Mouse (Mus musculus): Measurements from ENCODE around the gene Hcrtr1. TPM values are rescaled to one million over a fixed set of nuclear protein-coding genes. Genes with fewer than 3 reads are reported as not detected.

The Hcrtr1 gene
- total RNA-seq, 4 experiments from 2014 or later = 1.4 to 2.0 (median 1.9) TPM

DNA sequence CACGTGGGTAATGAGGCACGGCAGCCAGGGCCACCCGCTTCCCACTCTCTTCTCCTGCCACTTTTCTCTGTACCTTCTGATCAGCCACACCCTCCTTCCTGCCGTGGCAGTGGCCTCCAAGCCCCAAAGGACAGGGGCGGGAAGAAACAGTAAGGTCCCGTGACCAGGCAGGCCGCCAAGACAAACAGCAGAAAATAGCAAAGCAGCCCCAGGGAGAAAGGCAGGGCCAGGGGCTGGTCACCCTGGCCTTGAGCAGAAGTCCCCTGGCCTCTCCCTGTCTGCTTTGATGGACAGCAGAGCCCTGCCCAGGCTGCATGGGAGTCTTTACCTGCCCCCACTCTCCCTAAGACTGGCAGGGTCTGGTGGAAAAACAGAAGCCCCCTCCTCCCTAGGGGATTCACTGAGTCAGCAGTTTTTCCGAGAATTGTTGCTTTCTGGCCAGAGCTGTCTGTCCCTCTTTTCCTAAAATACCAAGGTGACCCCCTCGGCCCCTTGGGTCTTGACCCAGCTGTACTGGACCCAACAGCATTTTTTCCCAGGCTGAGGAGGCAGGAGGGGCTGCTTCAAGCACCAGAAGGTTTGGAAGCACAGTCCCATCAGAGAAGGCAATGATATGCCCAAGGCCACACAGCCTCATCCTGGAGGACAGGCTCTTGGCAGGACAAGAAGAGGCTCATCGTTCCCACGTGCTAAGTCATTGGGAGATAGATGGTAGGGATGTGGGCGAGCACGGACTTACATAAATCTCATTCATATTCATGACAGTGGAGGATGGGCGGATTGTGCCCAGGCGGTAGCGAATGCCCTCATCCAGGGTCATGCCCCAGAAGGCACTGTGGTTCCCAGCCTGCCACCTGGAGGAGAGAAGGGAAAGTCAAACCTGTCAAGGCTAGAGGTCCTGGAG lies 29.4 kb upstream of the Hcrtr1 start:
- no peak for DNase-seq (ENCODE audit: low spot score in 2 of 2)

DNA sequence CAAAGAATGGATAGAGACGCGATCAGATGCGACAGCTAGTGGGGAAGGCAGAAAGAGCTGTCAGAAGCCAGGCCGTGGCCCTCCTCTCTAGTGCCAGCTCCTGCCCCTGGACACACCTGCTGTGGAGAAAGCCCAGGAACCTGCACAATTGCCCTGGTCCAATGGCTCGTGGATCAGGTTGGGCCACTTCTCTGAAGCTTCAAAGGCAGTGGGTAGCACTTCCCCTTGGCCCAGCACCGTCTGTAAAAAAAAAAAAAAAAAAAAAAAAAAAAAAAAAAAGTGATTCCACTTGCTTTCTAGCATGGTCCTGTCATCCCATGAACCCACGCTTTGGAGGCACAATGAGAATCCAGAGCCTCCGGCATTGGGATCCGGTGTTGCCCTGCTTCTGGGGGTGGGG lies 28.7 kb upstream of the Hcrtr1 start:
- DNase-seq (ENCODE audit: low spot score in 2 of 2) = no peak

DNA sequence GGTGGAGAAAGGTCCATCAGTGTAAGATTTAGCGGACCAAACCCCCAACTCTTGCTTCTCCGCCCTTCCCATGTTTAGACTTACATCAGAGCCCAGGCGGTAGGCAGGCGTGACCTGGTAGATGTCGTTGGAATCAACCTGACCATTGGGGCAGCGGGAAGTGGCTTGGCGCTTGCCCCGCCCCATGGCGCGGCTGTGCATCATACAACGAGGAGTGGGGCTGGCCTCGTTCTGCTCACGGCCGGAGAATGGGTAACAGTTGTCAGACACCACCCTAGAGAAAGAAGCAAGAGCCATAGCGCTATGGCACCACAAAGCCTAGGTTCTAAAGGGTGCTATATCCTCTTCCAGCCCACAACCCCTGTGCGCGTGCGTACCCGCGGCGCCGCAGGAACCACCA lies 28.2 kb upstream of the Hcrtr1 start:
- no peak for DNase-seq (ENCODE audit: low spot score in 2 of 2)

DNA sequence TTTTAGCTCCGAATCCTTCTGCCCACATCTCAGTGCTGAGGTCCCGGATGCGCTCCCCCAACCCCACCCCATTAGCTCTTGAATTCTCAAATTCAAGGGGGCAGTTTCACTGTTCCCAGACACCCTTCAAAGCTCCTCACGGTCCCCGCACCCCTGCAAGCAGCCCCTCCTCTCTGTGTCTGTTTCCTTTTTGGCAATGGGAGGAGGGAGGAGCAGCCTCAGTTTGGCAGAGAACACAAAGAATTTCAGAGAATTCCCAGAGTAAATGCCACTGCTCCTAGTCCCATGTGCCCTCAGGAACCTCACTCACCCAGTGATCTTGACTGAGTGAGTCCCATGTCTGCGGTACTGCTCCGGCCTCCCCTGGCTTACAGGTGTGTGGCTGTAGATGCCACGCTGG lies 27.4 kb upstream of the Hcrtr1 start:
- DNase-seq (ENCODE audit: low spot score in 2 of 2) = no peak

DNA sequence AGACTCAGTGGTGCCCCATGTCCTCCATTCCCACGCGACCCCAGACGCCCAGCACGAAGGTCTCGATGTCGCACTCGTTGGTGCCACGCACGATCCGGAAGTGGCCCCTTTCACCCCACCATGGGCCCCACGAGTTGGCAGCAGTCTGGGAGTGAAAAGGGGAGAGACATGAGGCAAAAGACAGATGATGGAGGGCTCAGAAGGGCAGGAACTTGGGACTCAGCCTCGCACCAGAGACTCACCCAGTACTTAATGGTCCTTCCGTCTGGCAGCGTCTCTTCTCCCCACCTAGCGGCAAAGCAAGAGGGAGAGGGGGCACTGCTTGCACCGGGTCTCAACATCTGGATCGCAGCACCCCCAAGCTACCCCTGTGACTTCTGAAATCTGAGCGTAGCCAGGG lies 26.9 kb upstream of the Hcrtr1 start:
- no peak for DNase-seq (ENCODE audit: low spot score in 2 of 2)

DNA sequence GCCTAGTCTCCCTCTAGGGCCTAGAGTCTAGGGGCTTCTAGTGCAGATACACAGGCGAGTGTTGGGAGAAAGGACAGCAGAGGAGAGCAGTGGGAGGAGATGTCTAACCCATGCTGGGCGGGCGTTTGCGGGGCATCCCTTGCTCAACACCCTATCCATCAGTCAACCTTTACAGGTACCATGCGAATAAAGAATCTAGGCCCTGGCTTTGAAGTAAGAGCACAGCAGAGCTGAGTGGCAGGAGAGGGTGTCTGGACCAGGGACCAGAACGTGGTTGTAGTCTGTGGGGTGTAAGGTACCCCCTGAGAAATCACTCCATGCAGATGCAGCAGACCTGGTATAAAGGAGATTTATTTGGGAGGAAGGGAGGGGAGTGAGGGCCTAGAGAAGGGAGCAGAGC lies 25.0 kb upstream of the Hcrtr1 start:
- no peak for DNase-seq (ENCODE audit: low spot score in 2 of 2)

DNA sequence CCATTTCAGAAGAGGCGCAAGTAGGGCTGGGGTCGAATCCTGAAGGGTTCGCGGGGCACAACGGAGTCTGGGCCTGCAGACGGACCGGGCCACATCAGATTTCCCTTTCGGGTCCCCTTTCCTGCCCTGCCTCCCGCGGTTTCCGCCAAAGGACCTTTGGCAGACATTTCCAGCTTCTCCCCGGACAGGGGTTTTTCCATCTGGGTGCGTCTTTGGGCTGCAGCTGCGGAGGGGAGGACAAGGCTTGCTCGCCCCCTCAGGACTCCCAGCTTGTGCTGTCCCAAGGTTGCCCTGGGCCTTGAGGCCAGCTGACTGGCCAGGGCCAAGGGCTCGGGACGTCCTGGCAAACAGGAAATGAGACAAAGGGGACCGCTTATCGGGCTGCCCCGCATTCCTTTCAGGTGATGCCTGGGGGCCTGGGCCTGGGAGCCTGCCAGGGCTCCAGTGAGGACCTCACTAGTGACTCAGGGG lies 24.3 kb upstream of the Hcrtr1 start:
- no peak for DNase-seq (ENCODE audit: low spot score in 2 of 2)

DNA sequence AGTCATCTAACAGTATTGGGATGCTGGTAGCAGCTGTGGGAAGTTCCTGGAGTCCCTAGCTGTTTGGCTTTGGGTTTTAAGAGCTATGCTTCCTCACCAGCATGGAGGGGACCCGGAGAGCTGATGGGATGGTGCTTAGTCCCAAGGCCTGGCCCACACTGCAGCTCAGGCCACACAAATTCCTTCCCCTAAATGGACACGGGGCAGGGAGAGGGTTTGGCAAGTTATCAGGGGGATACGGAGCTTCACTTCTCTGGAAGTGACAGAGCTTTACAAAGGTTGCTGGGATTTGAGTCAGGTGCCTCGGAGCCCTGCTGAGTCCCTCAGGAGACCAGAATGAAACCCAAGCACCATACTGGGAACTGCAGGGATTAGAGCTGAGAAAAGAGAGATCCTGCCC lies 22.2 kb upstream of the Hcrtr1 start:
- DNase-seq (ENCODE audit: low spot score in 2 of 2) = no peak

DNA sequence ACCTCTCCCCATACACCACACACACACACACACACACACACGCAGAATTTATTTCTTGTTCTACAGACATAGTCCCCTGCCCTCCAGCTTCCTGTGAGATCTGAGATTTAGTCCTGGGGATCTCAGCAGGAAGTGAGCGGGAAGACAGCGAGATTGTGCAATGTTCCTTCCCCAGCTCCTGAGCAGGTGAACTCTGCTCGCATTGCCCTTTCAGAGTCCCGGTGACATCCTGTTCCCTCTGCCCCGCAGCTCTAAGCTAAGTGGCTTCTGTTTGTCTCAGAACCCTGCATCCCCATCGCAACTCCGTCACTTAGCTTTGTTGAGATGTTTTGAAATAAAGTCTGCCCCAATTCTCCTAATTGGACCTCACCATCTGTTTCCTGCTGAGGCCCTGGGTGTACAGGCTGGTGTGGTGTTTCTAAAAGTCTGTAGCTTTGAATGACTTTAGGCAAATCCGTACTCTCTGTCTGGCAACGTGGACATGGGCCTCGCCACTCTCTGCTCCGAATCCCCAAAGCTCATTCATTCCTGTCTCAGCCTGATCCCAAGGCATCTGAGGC lies 17.7 kb upstream of the Hcrtr1 start:
- DNase-seq (ENCODE audit: low spot score in 2 of 2) = no peak

DNA sequence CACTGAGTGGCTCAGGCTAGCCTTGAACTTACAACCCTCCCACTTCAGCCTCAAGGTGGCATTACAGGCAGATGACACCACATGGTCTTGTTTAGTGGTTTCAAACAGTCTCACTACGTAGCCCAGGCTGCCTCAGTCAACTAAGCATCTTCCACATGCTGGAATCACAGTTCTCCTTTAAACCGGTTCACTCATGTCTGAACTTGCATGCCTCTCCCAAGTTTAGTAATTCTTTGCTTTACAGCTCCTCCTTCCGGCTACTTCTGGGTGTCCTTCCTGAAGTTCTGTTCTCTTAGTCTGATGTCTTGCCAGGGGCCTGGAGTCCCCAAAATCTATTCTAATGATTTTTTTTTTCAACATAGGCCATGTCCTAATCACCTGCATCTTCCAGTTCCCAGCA lies 15.1 kb upstream of the Hcrtr1 start:
- no peak for DNase-seq (ENCODE audit: low spot score in 2 of 2)

DNA sequence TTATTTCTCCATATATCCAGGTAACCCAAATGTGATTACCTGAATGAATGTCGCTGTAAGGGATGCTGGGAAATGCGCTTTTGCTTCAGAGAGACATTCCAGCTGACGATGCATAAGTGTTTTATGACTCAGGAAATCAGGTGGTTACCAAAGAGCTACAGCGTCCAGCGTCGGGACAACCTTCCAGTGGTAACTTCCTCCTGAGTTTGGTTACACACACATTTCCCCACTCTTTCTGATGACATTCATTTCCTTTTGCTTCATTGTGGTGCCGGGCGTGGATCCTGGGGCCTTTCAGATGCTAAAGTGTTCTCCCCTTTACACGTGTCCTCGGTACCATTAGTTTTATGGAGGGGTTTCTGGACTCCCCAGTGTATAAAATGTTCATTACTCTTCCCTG lies 9.2 kb upstream of the Hcrtr1 start:
- DNase-seq (ENCODE audit: low spot score in 2 of 2) = no peak

DNA sequence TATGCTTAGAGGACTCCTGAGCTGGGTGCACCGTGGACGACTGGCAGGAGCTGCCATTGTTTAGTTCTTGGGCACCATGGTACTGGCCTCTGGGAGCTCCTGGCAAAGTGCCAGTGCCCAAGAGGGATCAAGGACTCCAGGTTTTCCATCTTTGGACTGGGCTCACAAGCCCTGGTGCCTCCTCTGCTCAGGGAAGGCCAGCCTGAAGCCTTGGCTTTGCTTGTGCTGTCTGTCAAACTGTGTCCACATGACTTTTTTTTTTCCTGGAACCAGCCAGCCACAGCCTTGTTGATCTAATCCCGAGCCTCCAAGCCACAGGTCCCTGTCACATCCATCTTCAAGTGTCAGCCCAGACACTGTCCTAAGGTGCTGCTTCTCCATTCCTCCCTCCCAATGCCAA lies 2.6 kb upstream of the Hcrtr1 start:
- no peak for DNase-seq (ENCODE audit: low spot score in 2 of 2)

DNA sequence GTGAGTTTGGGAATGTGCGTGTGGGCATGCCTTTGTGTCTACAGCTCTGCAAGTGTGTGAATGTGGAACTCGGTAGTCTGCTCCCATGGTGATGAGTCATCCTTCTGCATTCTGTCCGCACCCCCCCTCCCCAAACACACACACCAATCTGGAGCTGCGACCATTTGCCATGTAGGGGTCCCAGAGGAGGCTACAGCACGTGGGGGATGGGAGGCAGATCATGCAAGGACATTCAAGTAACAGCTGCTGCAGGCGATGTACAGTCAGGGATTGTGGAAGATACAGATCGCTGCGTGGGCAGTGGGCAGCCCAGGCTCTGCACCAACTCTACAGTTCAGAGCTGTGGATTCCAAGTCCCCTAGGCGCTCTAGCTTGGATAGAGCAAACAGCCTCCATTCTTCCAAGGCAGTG lies 1.8 kb upstream of the Hcrtr1 start:
- peak; percentile 33 to 71 for DNase-seq (ENCODE audit: low spot score in 2 of 2)

DNA sequence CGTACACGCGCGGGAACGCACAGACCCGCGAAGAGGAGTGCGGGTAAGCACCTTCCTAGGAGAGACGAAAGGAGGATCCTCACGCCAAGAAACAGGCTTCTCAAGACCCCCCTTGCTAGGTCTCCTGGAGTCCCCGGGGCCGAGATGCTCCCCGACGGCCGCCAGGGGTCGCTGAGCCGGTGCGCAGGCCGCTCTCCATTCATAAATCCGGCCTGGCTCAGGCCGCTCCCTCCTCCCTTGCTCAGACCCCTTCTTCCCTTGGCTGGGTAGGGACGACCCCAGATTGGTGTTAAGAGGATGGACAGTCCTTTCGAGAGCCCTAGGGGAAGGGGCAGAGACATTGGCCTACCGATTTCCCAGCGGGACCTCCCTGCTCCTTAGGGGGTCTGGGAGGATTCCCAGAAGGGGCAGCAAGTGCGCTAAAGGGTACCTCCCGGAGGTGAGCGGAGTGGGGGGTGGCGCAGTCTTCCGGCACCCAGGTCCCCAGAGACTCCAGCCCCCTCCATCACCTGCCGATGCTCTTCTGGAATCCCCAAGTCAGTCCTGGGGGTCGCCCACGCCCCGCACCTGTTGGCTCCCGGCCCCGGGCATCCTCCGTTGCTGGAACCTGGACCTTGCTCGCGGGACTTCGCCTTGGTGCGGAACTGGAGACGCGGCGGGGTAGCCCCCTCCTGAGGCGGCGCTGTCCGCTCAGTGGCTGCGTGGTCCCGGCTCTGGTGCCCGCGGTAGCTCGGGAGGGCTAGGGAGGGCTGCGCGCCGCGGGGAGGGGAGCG lies 532 bp downstream of the Hcrtr1 start:
- DNase-seq (ENCODE audit: low spot score in 2 of 2) = peak in 1 of 2 experiments; percentile 42

DNA sequence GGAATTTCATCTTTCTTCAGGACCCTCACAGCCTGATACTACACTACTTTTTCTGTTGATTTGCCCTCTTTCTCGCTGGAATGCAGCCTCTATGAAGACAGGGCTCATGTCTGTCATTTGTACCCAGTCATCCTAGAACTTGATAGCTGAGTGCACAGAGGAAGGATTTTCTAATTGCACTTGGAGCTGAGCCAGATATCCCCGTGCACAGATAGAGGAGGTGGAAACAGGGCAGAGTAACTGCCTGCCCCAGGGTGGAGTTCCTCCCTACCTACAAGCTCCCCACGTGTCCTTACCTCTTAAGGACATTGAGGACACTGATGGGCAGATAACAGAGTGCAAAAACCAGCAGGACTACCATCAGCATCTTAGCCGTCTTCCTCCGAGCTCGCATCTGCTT lies 5.8 kb downstream of the Hcrtr1 start:
- DNase-seq (ENCODE audit: low spot score in 2 of 2) = no peak

DNA sequence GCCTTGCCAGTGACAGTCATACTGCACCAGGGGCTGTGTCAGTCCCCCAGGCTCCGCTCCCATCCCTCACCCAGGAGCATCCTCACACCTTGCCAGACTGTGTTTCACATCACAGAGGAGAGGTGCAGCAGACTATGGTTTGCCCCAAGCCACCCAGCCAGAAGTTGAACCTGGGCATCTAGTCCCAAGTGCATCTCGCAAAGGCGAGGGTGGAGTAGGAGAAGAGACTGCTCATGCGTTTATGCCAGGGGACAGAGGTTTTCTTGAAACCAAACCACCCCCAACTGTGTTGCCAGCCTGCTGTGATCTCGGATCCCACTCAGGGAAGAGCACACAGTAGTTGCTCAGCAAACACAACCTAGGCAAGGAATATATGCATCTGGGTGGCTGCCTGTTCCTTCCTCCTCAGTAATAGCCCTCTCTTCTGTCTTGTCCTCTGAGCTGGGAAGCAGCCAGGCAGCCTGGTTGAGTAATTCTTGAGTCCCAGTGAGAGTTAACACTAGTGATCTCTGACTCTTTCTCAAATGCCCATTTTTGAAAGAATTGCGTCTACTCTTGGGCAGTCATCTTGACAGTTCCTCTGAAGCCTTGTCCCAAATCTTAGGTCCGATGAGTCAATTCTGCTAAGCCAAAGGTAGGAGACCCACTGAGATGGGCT lies 7.6 kb downstream of the Hcrtr1 start:
- DNase-seq (ENCODE audit: low spot score in 2 of 2) = no peak

DNA sequence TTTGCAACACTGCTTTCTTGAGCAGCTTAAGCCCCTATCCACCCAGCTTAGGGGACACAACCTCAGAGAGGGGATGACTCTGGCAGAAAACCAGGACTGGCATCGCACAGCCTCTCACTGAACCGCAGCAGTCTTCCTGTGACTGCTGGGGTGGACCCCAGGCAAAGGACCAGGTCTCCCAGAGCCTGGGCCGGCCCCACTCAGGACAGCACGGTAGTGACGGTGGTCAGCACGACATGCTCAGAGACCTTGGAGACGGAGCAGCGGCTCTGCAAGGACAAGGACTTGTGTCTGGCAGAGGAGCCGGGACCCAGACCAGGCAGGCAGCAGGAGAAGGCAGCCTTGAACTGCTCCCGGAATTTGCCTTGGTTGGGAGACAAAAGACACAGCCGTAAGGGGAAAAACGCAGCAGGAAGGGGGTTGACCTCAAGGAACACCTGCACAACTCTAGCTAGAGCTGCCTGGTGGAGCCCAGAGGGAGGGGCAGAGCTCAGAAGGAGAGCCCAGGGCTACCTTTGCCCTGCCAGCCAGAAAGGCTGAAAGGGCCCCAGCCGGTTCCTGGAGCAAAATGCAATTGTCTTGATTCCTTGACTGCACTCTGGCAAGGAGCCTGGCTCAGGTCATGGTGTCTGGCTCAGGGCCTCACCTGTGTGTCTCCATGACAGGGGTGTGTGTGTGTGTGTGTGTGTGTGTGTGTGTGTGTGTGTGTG lies 8.4 kb downstream of the Hcrtr1 start:
- no peak for DNase-seq (ENCODE audit: low spot score in 2 of 2)

DNA sequence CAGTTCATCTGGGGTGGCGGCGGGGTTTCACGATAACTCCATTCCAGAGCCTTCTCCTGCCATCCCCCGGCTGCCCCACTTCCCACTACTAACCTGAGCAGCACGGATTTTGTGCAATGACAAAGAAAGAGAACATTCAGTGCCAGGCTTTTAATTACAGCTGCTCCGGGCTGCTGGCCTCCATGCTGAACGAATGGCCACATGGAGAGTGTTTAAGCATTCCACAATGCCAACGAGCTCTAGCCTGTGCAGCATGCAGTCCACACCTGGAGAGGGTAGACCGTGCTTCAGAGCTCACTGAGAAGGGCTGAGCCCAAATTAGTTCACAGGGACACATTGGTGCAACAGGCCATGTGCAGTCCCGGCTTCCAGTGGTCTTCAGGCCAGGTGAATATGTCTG lies 9.1 kb downstream of the Hcrtr1 start:
- no peak for DNase-seq (ENCODE audit: low spot score in 2 of 2)

DNA sequence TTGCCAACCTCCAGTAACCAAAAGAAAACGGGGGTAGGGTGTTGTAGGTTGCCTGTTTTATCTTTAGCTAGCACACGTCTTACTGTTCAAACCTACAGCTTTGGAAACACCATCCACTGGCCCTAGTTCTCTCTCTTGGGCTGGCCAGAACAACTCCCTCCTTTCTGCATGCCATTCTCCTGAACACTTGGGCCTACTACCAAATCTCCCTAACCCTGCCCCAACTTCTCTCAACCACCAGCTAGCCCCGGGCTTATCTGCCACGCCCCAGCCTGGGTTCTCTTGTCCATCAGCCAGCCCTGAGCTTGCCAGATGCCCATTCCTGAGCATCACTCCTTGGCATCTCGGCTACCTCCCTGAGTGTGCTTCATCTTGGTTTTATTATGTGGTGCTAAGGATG lies 10.3 kb downstream of the Hcrtr1 start:
- DNase-seq (ENCODE audit: low spot score in 2 of 2) = no peak

DNA sequence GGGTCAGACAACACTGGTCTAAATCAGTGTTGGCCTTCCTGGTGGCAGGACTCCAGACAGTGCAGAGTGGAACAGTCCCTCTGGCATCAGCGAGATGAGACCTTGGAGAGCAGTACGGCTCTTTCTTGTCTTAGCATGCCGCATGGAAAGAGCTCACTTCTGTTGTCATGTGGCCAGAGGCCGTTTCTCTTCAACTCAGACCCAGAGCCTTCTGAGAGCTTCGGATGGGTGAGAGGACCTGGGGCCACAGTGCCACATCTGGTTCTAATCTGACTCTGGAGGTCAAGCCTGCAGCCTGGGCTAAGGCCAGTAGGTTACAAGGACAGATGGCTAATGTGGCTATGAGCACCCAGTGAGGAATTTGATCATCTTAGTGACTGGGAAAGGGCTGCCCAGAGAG lies 13.2 kb downstream of the Hcrtr1 start:
- DNase-seq (ENCODE audit: low spot score in 2 of 2) = no peak

DNA sequence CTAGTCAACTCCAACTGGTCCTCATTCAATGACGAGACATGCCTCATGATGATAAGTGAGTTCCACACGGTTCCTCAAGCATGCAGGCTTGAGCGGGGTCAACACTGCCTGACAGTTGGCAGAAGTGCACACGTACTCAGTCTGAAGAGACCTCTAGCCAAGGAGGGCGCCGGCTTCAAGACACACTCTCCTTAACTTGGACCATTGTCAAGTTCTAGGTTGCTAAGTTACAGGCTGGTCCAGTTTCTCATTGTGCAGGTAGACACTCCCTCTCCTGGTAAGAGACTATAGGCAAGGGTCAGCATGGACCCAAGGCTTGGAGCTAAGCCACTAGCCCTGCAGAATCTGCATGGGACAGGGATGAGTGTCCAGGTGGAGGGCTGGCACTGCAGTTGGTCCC lies 14.0 kb downstream of the Hcrtr1 start:
- no peak for DNase-seq (ENCODE audit: low spot score in 2 of 2)
